Mouse (Mus musculus) embryonic facial prominence, embryonic 15.5 days (tissue): ENCODE measurements at regions not wholly inside any gene's neighbourhood (a gene's known extent, or its start where the extent isn't known, plus 50 kb on each side); places are given as distances from the start of the nearest gene placed in this dataset.
A peak's percentile ranks its signal among the peaks of the same experiment; 100 is the strongest.

ENCODE experiments used
- ATAC-seq: fragments of 200-750 bp; cut with Nextera tagmentation; 2 replicates; pipeline ENCODE4 v1.8.0; 2017; ENCODE audit warnings: low read depth, moderate TSS enrichment; ENCODE audit not compliant: insufficient number of reproducible peaks, low FRiP score, low TSS enrichment
- H3K27ac ChIP-seq: fragments of 300-500 bp; sonication (generic); replicated peaks from 2 replicates; pipeline ENCODE4 v1.5.1; 2015; ENCODE audit warnings: mild to moderate bottlenecking, inconsistent platforms
- H3K27me3 ChIP-seq: fragments of 300-500 bp; sonication (generic); 2 replicates; pipeline ENCODE4 v1.6.1; 2015; ENCODE audit warnings: inconsistent platforms
- H3K36me3 ChIP-seq: fragments of 300-500 bp; sonication (generic); 2 replicates; pipeline ENCODE4 v1.6.1; 2015; ENCODE audit warnings: mild to moderate bottlenecking, inconsistent platforms
- H3K4me1 ChIP-seq: fragments of 300-500 bp; sonication (generic); 2 replicates; pipeline ENCODE4 v1.6.1; 2015; ENCODE audit warnings: inconsistent platforms
- H3K4me2 ChIP-seq: fragments of 300-500 bp; sonication (generic); replicated peaks from 2 replicates; pipeline ENCODE4 v1.6.1; 2015; ENCODE audit warnings: mild to moderate bottlenecking, inconsistent platforms
- H3K4me3 ChIP-seq: fragments of 300-500 bp; sonication (generic); replicated peaks from 2 replicates; pipeline ENCODE4 v1.5.1; 2015; ENCODE audit warnings: mild to moderate bottlenecking, inconsistent platforms
- H3K9ac ChIP-seq: fragments of 300-500 bp; sonication (generic); 2 replicates; pipeline ENCODE4 v1.6.1; 2015; ENCODE audit warnings: inconsistent platforms
- H3K9me3 ChIP-seq: fragments of 300-500 bp; sonication (generic); replicated peaks from 2 replicates; pipeline ENCODE4 v1.6.1; 2016; ENCODE audit warnings: inconsistent platforms
- WGBS: fragments of 180-500 bp; shearing (Covaris S2); methylation state at CpG from one replicate; pipeline ENCODE4 v1.1.7; 2015; 5-methylcytosine and 5-hydroxymethylcytosine counted together

GRCm38 (mm10) chr4:125439856-125440255 is 50.6 kb upstream of the Grik3 start:
- Histone ChIP-seq H3K27ac (no peak overlapping the region), H3K4me2 (no peak overlapping the region), H3K9me3 (no peaks in the 10 kb centered on the region), H3K4me3 (no peak overlapping the region), H3K4me1 (no peaks in the 10 kb centered on the region), H3K36me3 (no peaks in the 10 kb centered on the region), H3K27me3 (no peaks in the 10 kb centered on the region; the same call in 1 of the 2 replicates), H3K9ac (no peak overlapping the region)
- 21% methylated on average over 9 of the region's 9 CpGs for WGBS
- no peak for ATAC-seq

- no peak for ATAC-seq
- H3K4me2 ChIP-seq = no peak overlapping the region
- no peak overlapping the region for H3K27ac ChIP-seq
- H3K36me3 ChIP-seq = no peaks in the 10 kb centered on the region
- 66% methylated on average over 13 of the region's 13 CpGs for WGBS
- no peak overlapping the region for H3K9ac ChIP-seq
- no peak overlapping the region for H3K4me3 ChIP-seq
- H3K9me3 ChIP-seq = no peaks in the 10 kb centered on the region
- no peaks in the 10 kb centered on the region; the same call in 1 of the 2 replicates for H3K27me3 ChIP-seq
- H3K4me1 ChIP-seq = no peaks in the 10 kb centered on the region
These were observed 53.2 kb upstream of the Grik3 start for GRCm38 (mm10) chr4:125437161-125437822.

- no peak overlapping the region for H3K4me2 ChIP-seq
- no peaks in the 10 kb centered on the region for H3K4me1 ChIP-seq
- H3K27ac ChIP-seq = no peak overlapping the region
- no peak for ATAC-seq
- no peak overlapping the region for H3K9ac ChIP-seq
- H3K9me3 ChIP-seq = no peaks in the 10 kb centered on the region
- no peak overlapping the region for H3K4me3 ChIP-seq
- no peaks in the 10 kb centered on the region for H3K36me3 ChIP-seq
- 28% methylated on average over 3 of the region's 3 CpGs for WGBS
- H3K27me3 ChIP-seq = no peaks in the 10 kb centered on the region
These were observed 57.0 kb upstream of the Grik3 start for GRCm38 (mm10) chr4:125433511-125433910.

- no peak for ATAC-seq
- Histone ChIP-seq H3K27ac (no peak overlapping the region), H3K4me3 (no peak overlapping the region), H3K4me2 (no peak overlapping the region), H3K9me3 (no peaks in the 10 kb centered on the region), H3K4me1 (no peaks in the 10 kb centered on the region), H3K27me3 (no peaks in the 10 kb centered on the region), H3K36me3 (no peaks in the 10 kb centered on the region), H3K9ac (no peak overlapping the region)
These were observed 58.9 kb upstream of the Grik3 start for GRCm38 (mm10) chr4:125431648-125432047.

- ATAC-seq = no peak
- no peak overlapping the region for H3K9ac ChIP-seq
- 54% methylated on average over 4 of the region's 4 CpGs for WGBS
These were observed 59.7 kb upstream of the Grik3 start for GRCm38 (mm10) chr4:125430845-125431244.

GRCm38 (mm10) chr4:125428736-125429135 is 61.8 kb upstream of the Grik3 start:
- Histone ChIP-seq H3K9ac (no peak overlapping the region), H3K27ac (no peak overlapping the region), H3K4me2 (no peak overlapping the region), H3K27me3 (no peaks in the 10 kb centered on the region), H3K4me3 (no peak overlapping the region), H3K9me3 (no peaks in the 10 kb centered on the region), H3K36me3 (no peaks in the 10 kb centered on the region), H3K4me1 (no peaks in the 10 kb centered on the region)
- 90% methylated on average over 14 of the region's 14 CpGs for WGBS
- no peak for ATAC-seq

More at GRCm38 (mm10) chr4:125430845-125431244, 59.7 kb upstream of the Grik3 start:
- Histone ChIP-seq H3K27me3 (no peaks in the 10 kb centered on the region), H3K4me2 (no peak overlapping the region), H3K4me3 (no peak overlapping the region), H3K36me3 (no peaks in the 10 kb centered on the region), H3K27ac (no peak overlapping the region), H3K4me1 (no peaks in the 10 kb centered on the region), H3K9me3 (no peaks in the 10 kb centered on the region)

GRCm38 (mm10) chr4:125420561-125421241 is 69.8 kb upstream of the Grik3 start:
- Histone ChIP-seq H3K9me3 (no peaks in the 10 kb centered on the region), H3K4me1 (no peaks in the 10 kb centered on the region), H3K4me3 (no peak overlapping the region), H3K9ac (no peak overlapping the region), H3K27ac (no peak overlapping the region), H3K4me2 (no peak overlapping the region), H3K27me3 (no peaks in the 10 kb centered on the region), H3K36me3 (no peaks in the 10 kb centered on the region)
- ATAC-seq = 0 out of 2 replicates have a peak, but pooled peaks have one; percentile 27
- WGBS = 26% methylated on average over 5 of the region's 5 CpGs

- 48% methylated on average over 12 of the region's 12 CpGs for WGBS
- H3K9ac ChIP-seq = no peak overlapping the region
- ATAC-seq = no peak
- no peaks in the 10 kb centered on the region for H3K9me3 ChIP-seq
- H3K4me1 ChIP-seq = no peaks in the 10 kb centered on the region
- no peak overlapping the region for H3K27ac ChIP-seq
- H3K36me3 ChIP-seq = no peaks in the 10 kb centered on the region
- no peak overlapping the region for H3K4me3 ChIP-seq
- H3K27me3 ChIP-seq = no peaks in the 10 kb centered on the region
- no peak overlapping the region for H3K4me2 ChIP-seq
These were observed 70.8 kb upstream of the Grik3 start for GRCm38 (mm10) chr4:125419491-125420255.

- H3K4me2 ChIP-seq = no peak overlapping the region
- 33% methylated on average over 11 of the region's 11 CpGs for WGBS
- H3K4me1 ChIP-seq = no peaks in the 10 kb centered on the region
- ATAC-seq = no peak
- no peaks in the 10 kb centered on the region for H3K9me3 ChIP-seq
- H3K9ac ChIP-seq = no peak overlapping the region
- H3K27ac ChIP-seq = no peak overlapping the region
- H3K4me3 ChIP-seq = no peak overlapping the region
- H3K36me3 ChIP-seq = no peaks in the 10 kb centered on the region
- no peaks in the 10 kb centered on the region for H3K27me3 ChIP-seq
These were observed 75.2 kb upstream of the Grik3 start for GRCm38 (mm10) chr4:125415308-125415707.

GRCm38 (mm10) chr4:125413833-125414719 is 76.4 kb upstream of the Grik3 start:
- H3K4me2 ChIP-seq = no peak overlapping the region
- ATAC-seq = peak; percentile 64; the same call in 1 of the 2 replicates
- H3K27me3 ChIP-seq = no peaks in the 10 kb centered on the region
- H3K36me3 ChIP-seq = no peaks in the 10 kb centered on the region
- no peak overlapping the region for H3K27ac ChIP-seq
- H3K9ac ChIP-seq = no peak overlapping the region
- H3K9me3 ChIP-seq = no peaks in the 10 kb centered on the region
- H3K4me1 ChIP-seq = no peaks in the 10 kb centered on the region
- no peak overlapping the region for H3K4me3 ChIP-seq
- 80% methylated on average over 7 of the region's 7 CpGs for WGBS
